Mouse (Mus musculus): Measurements from ENCODE around the gene Trpm1. TPM values are rescaled to one million over a fixed set of nuclear protein-coding genes. Genes with fewer than 3 reads are reported as not detected.

The Trpm1 gene
- polyA plus RNA-seq, 1 experiment from 2014 or later: 20.5 TPM

DNA sequence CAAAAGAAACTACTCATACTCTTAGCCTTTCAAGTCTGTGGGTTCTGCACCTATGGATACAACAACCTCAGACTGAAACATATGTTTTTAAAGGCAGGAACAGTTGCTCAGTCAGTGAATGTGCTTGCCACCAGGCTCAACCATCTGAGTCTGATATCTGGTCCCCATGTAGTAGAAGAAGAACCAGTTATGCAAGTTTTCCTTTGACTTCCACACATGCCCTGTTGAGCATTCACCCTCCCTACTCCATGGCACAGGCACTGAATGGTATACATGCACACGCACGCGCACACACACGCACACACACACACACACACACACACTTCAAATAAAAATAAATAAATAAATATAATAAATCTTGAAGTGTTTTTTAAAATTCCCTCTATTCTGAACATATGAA is 113.0 kb downstream of the Trpm1 start:
- Histone ChIP-seq H3K27ac (no peak overlapping the region), H3K4me2 (replicated peaks) (no peak overlapping the region), H3K9ac (no peak overlapping the region), H3K36me3 (no peaks in the 10 kb centered on the region), H3K9me3 (no peaks in the 10 kb centered on the region), H3K4me1 (no peaks in the 10 kb centered on the region), H3K27me3 (peaks cover 12% of the 10 kb centered on the region), H3K4me3 (no peak overlapping the region)
- no peak for ATAC-seq (ENCODE audit: insufficient number of reproducible peaks, insufficient read depth, low FRiP score, low TSS enrichment)
- WGBS: 93% methylated on average over 4 of the region's 4 CpGs

DNA sequence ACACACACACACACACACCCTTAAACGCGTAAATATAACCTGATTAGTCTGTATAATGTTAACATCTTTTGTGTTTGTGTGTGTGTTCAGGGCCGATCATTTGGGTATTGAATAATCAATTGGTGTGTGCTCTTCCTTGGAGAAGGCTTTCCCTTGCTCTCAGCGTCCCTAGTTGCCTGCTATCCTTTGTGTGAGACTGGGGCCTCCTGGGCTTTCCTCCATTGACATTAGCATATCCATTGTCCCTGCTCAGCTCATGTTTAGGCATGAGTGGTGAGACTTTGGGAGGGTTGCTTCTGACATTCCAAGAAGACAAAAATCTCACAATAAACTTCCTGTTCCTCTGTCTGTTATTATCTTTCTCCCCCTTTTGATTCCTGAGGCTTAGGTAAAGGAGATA is 118.3 kb downstream of the Trpm1 start:
- Histone ChIP-seq H3K4me2 (replicated peaks) (no peak overlapping the region), H3K4me1 (no peaks in the 10 kb centered on the region), H3K4me3 (no peak overlapping the region), H3K36me3 (no peaks in the 10 kb centered on the region), H3K9me3 (no peaks in the 10 kb centered on the region), H3K9ac (no peak overlapping the region), H3K27ac (no peak overlapping the region), H3K27me3 (peaks cover 12% of the 10 kb centered on the region)
- WGBS: 42% methylated on average over 4 of the region's 4 CpGs
- ATAC-seq (ENCODE audit: insufficient number of reproducible peaks, insufficient read depth, low FRiP score, low TSS enrichment): no peak

DNA sequence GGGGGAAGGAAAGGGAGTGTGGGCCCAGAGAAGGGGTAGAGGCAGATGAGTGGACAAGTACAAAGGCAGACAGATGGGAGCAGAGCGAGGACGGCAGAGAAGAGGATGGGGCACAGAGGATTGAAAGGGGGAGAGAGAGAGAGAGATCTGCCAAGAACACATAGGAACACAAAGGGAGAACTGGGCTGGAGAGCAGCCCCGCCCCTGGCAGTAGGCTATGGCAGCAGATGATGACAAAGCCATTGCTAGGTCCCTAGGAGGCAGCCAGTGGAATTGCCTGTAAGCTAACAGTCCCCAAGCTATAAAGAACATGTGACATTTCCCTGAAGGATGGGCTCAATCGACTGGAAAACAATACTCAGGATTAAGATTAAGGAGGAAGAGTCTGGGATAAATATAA is 121.9 kb downstream of the Trpm1 start:
- Histone ChIP-seq H3K9me3 (no peaks in the 10 kb centered on the region), H3K4me3 (no peak overlapping the region), H3K36me3 (no peaks in the 10 kb centered on the region), H3K4me2 (replicated peaks) (no peak overlapping the region), H3K27ac (no peak overlapping the region), H3K27me3 (no peaks in the 10 kb centered on the region), H3K4me1 (no peaks in the 10 kb centered on the region), H3K9ac (no peak overlapping the region)
- no peak for ATAC-seq (ENCODE audit: insufficient number of reproducible peaks, insufficient read depth, low FRiP score, low TSS enrichment)
- WGBS: 77% methylated on average over 4 of the region's 4 CpGs

DNA sequence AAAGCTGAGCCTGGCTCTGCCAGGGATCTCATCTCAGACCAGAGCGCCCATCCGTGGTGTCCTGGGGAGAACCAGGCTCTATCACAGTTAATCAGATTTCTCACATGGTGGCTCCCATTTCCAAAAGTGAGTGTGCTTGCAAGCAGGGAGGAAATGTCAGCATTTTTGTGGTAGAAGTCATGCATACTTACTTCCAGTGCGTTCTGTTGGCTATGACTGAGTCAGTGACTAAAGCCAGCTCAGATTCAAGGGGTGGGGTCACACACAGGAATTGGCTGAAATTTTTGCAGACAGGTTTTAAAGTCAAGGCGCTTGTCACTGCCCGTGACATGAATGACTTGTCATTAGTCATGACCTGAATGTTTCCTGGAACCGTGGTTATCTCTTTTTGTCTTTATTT is 123.3 kb downstream of the Trpm1 start:
- H3K36me3 ChIP-seq: no peaks in the 10 kb centered on the region
- no peaks in the 10 kb centered on the region for H3K9me3 ChIP-seq
- 49% methylated on average over 6 of the region's 6 CpGs for WGBS
- no peak for ATAC-seq (ENCODE audit: insufficient number of reproducible peaks, insufficient read depth, low FRiP score, low TSS enrichment)
- H3K27ac ChIP-seq: no peak overlapping the region
- no peaks in the 10 kb centered on the region for H3K4me1 ChIP-seq
- H3K27me3 ChIP-seq: no peaks in the 10 kb centered on the region
- no peak overlapping the region for H3K4me3 ChIP-seq
- no peak overlapping the region for H3K9ac ChIP-seq
- H3K4me2 ChIP-seq (replicated peaks): no peak overlapping the region

DNA sequence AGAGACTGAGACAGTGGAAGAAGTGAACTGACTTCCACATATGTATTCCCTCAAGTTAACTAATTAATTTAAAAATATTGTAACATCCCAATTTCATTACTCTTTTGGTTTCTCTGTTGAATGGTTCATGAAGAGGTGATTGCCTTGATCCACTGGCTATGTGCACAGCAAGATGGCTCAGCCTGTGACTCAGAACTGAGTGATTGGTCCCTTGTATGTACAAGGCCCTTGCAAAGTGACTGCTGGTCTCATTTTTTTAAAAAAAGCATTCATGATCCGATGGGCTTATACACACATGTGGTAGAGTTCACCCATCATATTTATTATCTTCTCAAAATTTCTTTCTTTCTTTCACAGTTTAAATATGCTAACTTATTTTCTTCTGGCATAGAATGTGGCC is 124.9 kb downstream of the Trpm1 start:
- no peak overlapping the region for H3K27ac ChIP-seq
- H3K9ac ChIP-seq: no peak overlapping the region
- H3K4me3 ChIP-seq: no peak overlapping the region
- H3K27me3 ChIP-seq: no peaks in the 10 kb centered on the region
- H3K4me2 ChIP-seq (replicated peaks): no peak overlapping the region
- 81% methylated on average over 1 of the region's 1 CpGs for WGBS
- no peaks in the 10 kb centered on the region for H3K36me3 ChIP-seq
- no peaks in the 10 kb centered on the region for H3K4me1 ChIP-seq
- H3K9me3 ChIP-seq: no peaks in the 10 kb centered on the region
- no peak for ATAC-seq (ENCODE audit: insufficient number of reproducible peaks, insufficient read depth, low FRiP score, low TSS enrichment)

DNA sequence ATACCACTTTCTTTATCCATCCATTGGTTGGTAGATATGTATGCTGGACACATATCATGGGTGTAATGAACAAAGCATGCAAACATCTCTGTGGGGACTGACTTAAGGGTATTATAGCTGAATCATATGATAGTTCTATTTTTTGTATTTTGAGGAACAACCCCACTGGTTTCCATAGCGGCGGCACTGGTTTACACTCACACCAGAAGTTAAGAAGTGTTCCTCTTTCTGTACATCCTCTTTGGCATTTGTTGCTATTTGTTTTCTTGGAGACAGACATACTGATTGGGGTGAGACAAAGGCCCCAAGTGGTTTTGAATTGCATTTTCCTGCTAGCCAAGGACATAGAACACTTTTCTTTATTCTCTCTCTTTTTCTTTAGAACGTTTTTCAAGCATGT is 125.9 kb downstream of the Trpm1 start:
- H3K4me1 ChIP-seq: no peaks in the 10 kb centered on the region
- 83% methylated on average over 3 of the region's 3 CpGs for WGBS
- no peaks in the 10 kb centered on the region for H3K36me3 ChIP-seq
- H3K27me3 ChIP-seq: no peaks in the 10 kb centered on the region
- no peak overlapping the region for H3K27ac ChIP-seq
- H3K9ac ChIP-seq: no peak overlapping the region
- no peak for ATAC-seq (ENCODE audit: insufficient number of reproducible peaks, insufficient read depth, low FRiP score, low TSS enrichment)
- H3K9me3 ChIP-seq: no peaks in the 10 kb centered on the region
- H3K4me2 ChIP-seq (replicated peaks): no peak overlapping the region
- H3K4me3 ChIP-seq: no peak overlapping the region

DNA sequence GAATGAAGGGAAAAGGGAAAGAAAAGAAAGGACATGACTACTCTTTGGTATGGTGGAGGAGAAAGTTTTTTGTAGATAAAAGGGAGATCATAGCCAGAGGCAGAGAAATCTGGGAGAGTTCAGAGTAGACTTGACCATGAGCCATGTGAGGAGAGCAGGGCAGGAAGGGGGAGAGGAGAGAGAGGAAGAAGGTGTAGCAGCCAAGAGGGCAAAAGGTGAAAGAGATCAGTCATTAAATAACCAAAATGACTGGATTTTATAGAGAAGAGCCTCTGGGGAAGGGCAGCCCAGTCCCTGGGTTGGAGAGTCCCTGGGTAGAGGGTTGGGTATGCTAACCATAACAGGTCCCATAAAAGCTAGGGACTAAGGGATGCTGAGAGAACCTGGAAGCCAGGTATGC is 132.9 kb downstream of the Trpm1 start:
- 0 out of 2 replicates have a peak, but pooled peaks have one; percentile 18 for ATAC-seq (ENCODE audit: insufficient number of reproducible peaks, insufficient read depth, low FRiP score, low TSS enrichment)
- Histone ChIP-seq H3K27me3 (no peaks in the 10 kb centered on the region), H3K9me3 (no peaks in the 10 kb centered on the region), H3K36me3 (peaks cover 3% of the 10 kb centered on the region; the same call in 1 of the 2 replicates), H3K4me1 (peaks cover 5% of the 10 kb centered on the region; the same call in 1 of the 2 replicates), H3K4me3 (0 out of 2 replicates have a peak overlapping the region, but pooled peaks have one; percentile 71), H3K27ac (no peak overlapping the region), H3K4me2 (replicated peaks) (peak overlapping the region; percentile 49), H3K9ac (no peak overlapping the region)

DNA sequence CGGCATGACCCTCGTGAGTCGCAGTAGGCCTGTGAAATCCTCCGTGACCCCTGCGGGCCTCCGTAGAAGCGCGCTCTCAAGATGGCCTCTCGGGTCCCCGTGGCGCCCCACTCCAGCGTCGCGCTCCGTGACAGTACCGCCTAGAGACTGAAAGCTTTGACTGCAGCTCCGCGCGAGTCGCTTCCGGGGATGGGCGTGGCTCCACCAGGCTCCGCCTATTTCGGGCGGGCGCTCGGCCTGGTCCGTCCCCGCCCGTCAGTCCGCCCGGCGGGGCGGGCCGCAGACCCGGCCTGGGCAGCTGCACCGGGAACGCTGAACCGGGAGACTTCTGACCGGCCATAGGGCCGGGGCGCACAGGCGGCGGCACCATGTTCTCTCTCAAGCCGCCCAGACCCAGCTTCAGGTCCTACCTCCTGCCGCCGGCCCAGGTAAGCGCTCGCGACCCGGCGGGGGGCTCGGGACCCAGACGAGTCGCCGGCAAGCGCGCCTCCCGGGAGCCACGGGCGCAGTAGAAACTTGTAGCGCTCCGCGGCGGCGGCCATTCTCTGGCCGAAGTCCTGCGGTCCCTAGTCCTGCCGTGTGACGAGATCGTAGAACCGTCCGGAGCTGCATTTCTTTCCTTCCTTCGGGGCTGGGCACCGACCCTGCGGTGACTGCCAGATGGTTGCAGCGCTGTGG is 133.9 kb downstream of the Trpm1 start, which contains the start of gene Mtmr10:
Mtmr10 (plus strand) TSS at position 240 of the 678 bp plus-strand sequence.
- H3K27ac ChIP-seq: peak within 1 kb of the TSS; percentile 67; the same call in 1 of the 2 replicates
- peak; percentile 97 for ATAC-seq (ENCODE audit: insufficient number of reproducible peaks, insufficient read depth, low FRiP score, low TSS enrichment)
- under 1% methylated on average over 77 of the region's 77 CpGs for whole genome bisulfite sequencing

DNA sequence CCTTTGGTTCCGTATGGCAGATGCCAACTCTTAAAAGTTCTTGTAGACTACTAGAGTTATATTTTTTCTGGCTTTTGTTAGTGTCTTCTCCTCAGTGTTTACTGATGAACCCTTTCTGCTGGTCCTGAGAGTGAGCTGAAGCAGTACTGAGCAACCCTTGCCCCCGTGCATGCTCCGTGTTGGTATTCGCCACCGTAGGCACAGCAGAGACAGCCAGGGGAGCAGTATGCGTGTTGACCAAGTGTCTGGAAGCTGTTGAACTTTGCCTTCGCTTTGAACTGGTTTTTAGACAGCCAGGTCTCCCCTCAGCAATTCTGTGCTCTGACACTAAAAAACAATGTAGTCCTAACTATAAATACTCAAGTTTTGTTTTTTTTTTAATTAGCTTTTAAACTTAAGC is 135.8 kb downstream of the Trpm1 start:
- 93% methylated on average over 7 of the region's 7 CpGs for WGBS
- H3K4me2 ChIP-seq (replicated peaks): no peak overlapping the region
- no peak for ATAC-seq (ENCODE audit: insufficient number of reproducible peaks, insufficient read depth, low FRiP score, low TSS enrichment)
- H3K36me3 ChIP-seq: peaks cover 3% of the 10 kb centered on the region; the same call in 1 of the 2 replicates
- no peak overlapping the region for H3K27ac ChIP-seq
- H3K4me1 ChIP-seq: peaks cover 5% of the 10 kb centered on the region; the same call in 1 of the 2 replicates
- H3K4me3 ChIP-seq: no peak overlapping the region
- H3K9me3 ChIP-seq: no peaks in the 10 kb centered on the region
- H3K9ac ChIP-seq: no peak overlapping the region
- H3K27me3 ChIP-seq: no peaks in the 10 kb centered on the region

More for the DNA sequence above, 133.9 kb downstream of the Trpm1 start, which contains the start of gene Mtmr10:
- peak within 1 kb of the TSS; percentile 49 for H3K4me2 ChIP-seq (replicated peaks)
- H3K9me3 ChIP-seq: no peaks in the 10 kb centered on the region
- no peaks in the 10 kb centered on the region for H3K27me3 ChIP-seq
- peaks cover 5% of the 10 kb centered on the region; the same call in 1 of the 2 replicates for H3K4me1 ChIP-seq
- H3K36me3 ChIP-seq: peaks cover 3% of the 10 kb centered on the region; the same call in 1 of the 2 replicates
- H3K9ac ChIP-seq: peak within 1 kb of the TSS; percentile 69
- H3K4me3 ChIP-seq: peak within 1 kb of the TSS; percentile 71

DNA sequence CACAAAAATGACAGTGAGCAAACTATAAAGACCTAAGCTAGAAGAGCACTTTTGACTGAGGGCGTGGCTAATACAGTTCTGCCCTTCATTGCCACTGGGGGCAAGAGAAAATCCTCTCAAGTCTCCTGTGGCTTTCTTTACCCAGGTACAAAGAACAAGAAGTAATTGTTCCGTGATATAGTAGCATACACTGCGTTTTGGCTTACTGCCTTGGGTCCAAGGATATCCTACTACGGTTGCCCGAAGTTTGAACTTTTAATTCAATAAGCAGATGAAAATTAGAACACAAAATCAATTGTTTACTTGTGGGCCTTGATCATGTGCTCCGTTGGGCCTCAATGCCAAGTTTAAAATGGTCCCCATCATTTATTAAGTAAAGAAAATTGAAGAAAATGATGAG is 136.8 kb downstream of the Trpm1 start:
- peaks cover 5% of the 10 kb centered on the region; the same call in 1 of the 2 replicates for H3K4me1 ChIP-seq
- H3K36me3 ChIP-seq: peaks cover 3% of the 10 kb centered on the region; the same call in 1 of the 2 replicates
- ATAC-seq (ENCODE audit: insufficient number of reproducible peaks, insufficient read depth, low FRiP score, low TSS enrichment): no peak
- H3K4me2 ChIP-seq (replicated peaks): no peak overlapping the region
- H3K9me3 ChIP-seq: no peaks in the 10 kb centered on the region
- no peak overlapping the region for H3K27ac ChIP-seq
- WGBS: 81% methylated on average over 6 of the region's 6 CpGs
- H3K4me3 ChIP-seq: no peak overlapping the region
- no peaks in the 10 kb centered on the region for H3K27me3 ChIP-seq
- H3K9ac ChIP-seq: no peak overlapping the region

DNA sequence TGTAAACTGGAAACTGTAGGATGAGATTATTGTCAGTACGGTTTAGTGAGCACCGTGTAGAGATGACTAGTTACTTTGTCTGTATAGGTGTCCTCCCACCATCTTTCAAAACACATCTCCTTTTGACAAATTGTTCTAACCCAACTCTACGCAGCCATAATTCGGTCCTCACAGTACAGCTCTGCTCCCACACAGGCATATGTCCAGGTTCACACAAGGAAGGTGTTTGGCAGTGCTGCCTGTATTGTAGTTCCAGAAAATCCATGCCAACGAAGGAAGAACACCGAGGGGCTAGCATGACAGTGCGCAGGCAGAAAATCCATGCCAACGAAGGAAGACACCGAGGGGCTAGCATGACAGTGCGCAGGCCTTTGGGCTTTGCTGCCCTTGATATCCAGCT is 138.1 kb downstream of the Trpm1 start:
- Histone ChIP-seq H3K27me3 (no peaks in the 10 kb centered on the region), H3K9me3 (no peaks in the 10 kb centered on the region), H3K4me2 (replicated peaks) (no peak overlapping the region), H3K9ac (no peak overlapping the region), H3K36me3 (peaks cover 3% of the 10 kb centered on the region; the same call in 1 of the 2 replicates), H3K4me3 (no peak overlapping the region), H3K27ac (no peak overlapping the region), H3K4me1 (peaks cover 3% of the 10 kb centered on the region; the same call in 1 of the 2 replicates)
- whole genome bisulfite sequencing: 95% methylated on average over 10 of the region's 10 CpGs
- ATAC-seq (ENCODE audit: insufficient number of reproducible peaks, insufficient read depth, low FRiP score, low TSS enrichment): no peak

DNA sequence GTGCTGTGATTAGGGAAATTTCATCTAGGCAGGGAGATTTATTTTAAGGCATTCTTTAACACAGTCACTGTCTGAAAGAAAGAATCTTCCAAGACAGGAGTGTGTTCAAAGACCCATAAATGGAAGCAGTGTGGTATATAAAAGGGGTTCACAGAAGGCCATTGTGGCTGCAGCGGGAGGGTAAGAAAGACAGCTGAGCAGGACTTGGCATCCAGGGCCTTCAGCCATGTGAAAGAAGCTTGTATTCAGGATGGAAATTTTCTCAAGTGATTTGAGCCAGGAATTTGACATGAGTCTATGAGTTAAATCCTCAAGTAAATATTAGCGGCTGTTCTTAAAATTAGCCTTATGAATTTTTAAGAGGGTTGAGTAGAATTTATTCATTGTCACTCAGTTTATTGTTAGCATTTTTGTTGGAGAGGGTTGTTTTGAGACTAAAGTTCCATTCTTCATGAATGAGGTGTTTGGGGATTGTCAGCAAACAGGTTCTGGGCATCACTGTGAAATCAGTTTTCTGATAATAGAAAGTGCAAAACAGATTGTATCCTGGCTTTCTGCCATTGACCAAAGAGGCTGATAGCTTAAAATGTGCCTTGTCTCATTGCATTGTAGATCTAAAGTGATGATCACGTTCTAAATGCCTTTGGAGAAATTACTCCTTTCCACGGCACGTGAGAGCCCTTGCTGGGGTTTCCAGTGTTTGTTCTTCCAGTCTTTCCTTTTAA is 142.8 kb downstream of the Trpm1 start:
- no peaks in the 10 kb centered on the region for H3K27me3 ChIP-seq
- H3K4me3 ChIP-seq: no peak overlapping the region
- ATAC-seq (ENCODE audit: insufficient number of reproducible peaks, insufficient read depth, low FRiP score, low TSS enrichment): no peak
- H3K9me3 ChIP-seq: no peaks in the 10 kb centered on the region
- H3K36me3 ChIP-seq: no peaks in the 10 kb centered on the region
- H3K4me2 ChIP-seq (replicated peaks): no peak overlapping the region
- H3K4me1 ChIP-seq: no peaks in the 10 kb centered on the region
- WGBS: 43% methylated on average over 5 of the region's 5 CpGs
- no peak overlapping the region for H3K9ac ChIP-seq
- H3K27ac ChIP-seq: no peak overlapping the region

All from embryonic facial prominence, embryonic 12.5 days (tissue).